Mouse (Mus musculus) hindbrain, embryonic 13.5 days (tissue): ENCODE results near the gene Sall1. TPM values are rescaled to one million over a fixed set of nuclear protein-coding genes. Genes with fewer than 3 reads are reported as not detected.
A peak's percentile ranks its signal among the peaks of the same experiment; 100 is the strongest.

Source experiments
- ATAC-seq: fragments of 200-750 bp; cut with Nextera tagmentation; 2 replicates; pipeline ENCODE4 v1.8.0; 2017; ENCODE audit warnings: moderate TSS enrichment; ENCODE audit not compliant: low FRiP score
- H3K27ac ChIP-seq: fragments of 300-500 bp; sonication (generic); 2 replicates; pipeline ENCODE4 v1.5.1; 2015; ENCODE audit warnings: inconsistent platforms, mild to moderate bottlenecking, moderate library complexity
- H3K27me3 ChIP-seq: fragments of 300-500 bp; sonication (generic); 2 replicates; pipeline ENCODE4 v1.6.1; 2015; ENCODE audit warnings: mild to moderate bottlenecking, inconsistent platforms
- H3K36me3 ChIP-seq: fragments of 300-500 bp; sonication (generic); 2 replicates; pipeline ENCODE4 v1.6.1; 2015; ENCODE audit warnings: mild to moderate bottlenecking, inconsistent platforms
- H3K4me1 ChIP-seq: fragments of 300-500 bp; sonication (generic); replicated peaks from 2 replicates; pipeline ENCODE4 v1.6.1; 2015; ENCODE audit warnings: inconsistent platforms
- H3K4me2 ChIP-seq: fragments of 300-500 bp; sonication (generic); 2 replicates; pipeline ENCODE4 v1.6.1; 2015; ENCODE audit warnings: inconsistent platforms, mild to moderate bottlenecking, moderate library complexity
- H3K4me3 ChIP-seq: fragments of 300-500 bp; sonication (generic); 2 replicates; pipeline ENCODE4 v1.5.1; 2015; ENCODE audit warnings: mild to moderate bottlenecking, inconsistent platforms
- H3K9ac ChIP-seq: fragments of 300-500 bp; sonication (generic); 2 replicates; pipeline ENCODE4 v1.6.1; 2015; ENCODE audit warnings: mild to moderate bottlenecking, inconsistent platforms
- H3K9me3 ChIP-seq: fragments of 300-500 bp; sonication (generic); 2 replicates; pipeline ENCODE4 v1.6.1; 2016; ENCODE audit warnings: inconsistent platforms
- WGBS: fragments of 180-500 bp; shearing (Covaris S2); methylation state at CpG from one replicate; pipeline ENCODE4 v1.1.7; 2015; 5-methylcytosine and 5-hydroxymethylcytosine counted together
- polyA plus RNA-seq: library from polyadenylated mRNA; unstranded; fragments of >200 nt; fragmentation: Nextera tagmentation; extraction: Ambion mirVana; gene quantifications from 2 replicates; pipeline ENCODE4 v1.2.1, GENCODE M21; 2015

Gene Sall1
- polyA plus RNA-seq, 1 experiment from 2014 or later, result 9.3 TPM

GRCm38 (mm10) chr8:89007114-89007513, 36.8 kb downstream of the Sall1 start:
- Histone ChIP-seq H3K4me3 (peak overlapping the region; percentile 47), H3K4me2 (peak overlapping the region; percentile 93), H3K27ac (no peak overlapping the region), H3K9me3 (no peaks in the 10 kb centered on the region), H3K4me1 (peaks cover 33% of the 10 kb centered on the region), H3K27me3 (peaks cover 48% of the 10 kb centered on the region), H3K9ac (peak overlapping the region; percentile 74), H3K36me3 (no peaks in the 10 kb centered on the region)
- WGBS, result under 1% methylated on average over 8 of the region's 8 CpGs
- peak; percentile 68 for ATAC-seq

- H3K4me1 ChIP-seq, result peaks cover 33% of the 10 kb centered on the region
- no peaks in the 10 kb centered on the region for H3K9me3 ChIP-seq
- peak overlapping the region; percentile 93 for H3K4me2 ChIP-seq
- H3K9ac ChIP-seq, result peak overlapping the region; percentile 74
- H3K4me3 ChIP-seq, result peak overlapping the region; percentile 47
- WGBS, result under 1% methylated on average over 34 of the region's 34 CpGs
- no peak overlapping the region for H3K27ac ChIP-seq
- ATAC-seq, result peak; percentile 61
- no peaks in the 10 kb centered on the region for H3K36me3 ChIP-seq
- H3K27me3 ChIP-seq, result peaks cover 48% of the 10 kb centered on the region
Observed at GRCm38 (mm10) chr8:89006426-89006825, 37.5 kb downstream of the Sall1 start.

GRCm38 (mm10) chr8:89005797-89006196, 38.2 kb downstream of the Sall1 start:
- 20% methylated on average over 11 of the region's 11 CpGs for WGBS
- Histone ChIP-seq H3K27me3 (peaks cover 49% of the 10 kb centered on the region), H3K9me3 (no peaks in the 10 kb centered on the region), H3K36me3 (no peaks in the 10 kb centered on the region), H3K27ac (no peak overlapping the region), H3K9ac (no peak overlapping the region), H3K4me1 (peaks cover 33% of the 10 kb centered on the region), H3K4me3 (peak overlapping the region; percentile 47), H3K4me2 (peak overlapping the region; percentile 93)
- no peak for ATAC-seq

- peaks cover 60% of the 10 kb centered on the region for H3K27me3 ChIP-seq
- no peak overlapping the region for H3K27ac ChIP-seq
- no peak overlapping the region for H3K4me2 ChIP-seq
- no peaks in the 10 kb centered on the region for H3K9me3 ChIP-seq
- no peak overlapping the region for H3K9ac ChIP-seq
- H3K36me3 ChIP-seq, result no peaks in the 10 kb centered on the region
- peaks cover 33% of the 10 kb centered on the region for H3K4me1 ChIP-seq
- 24% methylated on average over 2 of the region's 2 CpGs for WGBS
- no peak for ATAC-seq
- no peak overlapping the region for H3K4me3 ChIP-seq
Observed at GRCm38 (mm10) chr8:89004041-89004440, 39.9 kb downstream of the Sall1 start.

- peaks cover 56% of the 10 kb centered on the region for H3K27me3 ChIP-seq
- H3K4me2 ChIP-seq, result no peak overlapping the region
- no peak overlapping the region for H3K27ac ChIP-seq
- H3K9me3 ChIP-seq, result no peaks in the 10 kb centered on the region
- H3K4me3 ChIP-seq, result no peak overlapping the region
- H3K4me1 ChIP-seq, result peaks cover 30% of the 10 kb centered on the region
- ATAC-seq, result no peak
- WGBS, result 13% methylated on average over 8 of the region's 8 CpGs
- H3K9ac ChIP-seq, result no peak overlapping the region
- H3K36me3 ChIP-seq, result no peaks in the 10 kb centered on the region
Observed at GRCm38 (mm10) chr8:89003336-89003896, 40.5 kb downstream of the Sall1 start.

- Histone ChIP-seq H3K27me3 (peaks cover 49% of the 10 kb centered on the region), H3K27ac (no peak overlapping the region), H3K36me3 (no peaks in the 10 kb centered on the region), H3K4me2 (no peak overlapping the region), H3K4me1 (peaks cover 19% of the 10 kb centered on the region), H3K9me3 (no peaks in the 10 kb centered on the region), H3K4me3 (no peak overlapping the region), H3K9ac (no peak overlapping the region)
- WGBS, result 82% methylated on average over 2 of the region's 2 CpGs
- ATAC-seq, result no peak
Observed at GRCm38 (mm10) chr8:89002128-89002527, 41.8 kb downstream of the Sall1 start.

- 93% methylated on average over 2 of the region's 2 CpGs for WGBS
- Histone ChIP-seq H3K27me3 (peaks cover 46% of the 10 kb centered on the region), H3K4me1 (no peaks in the 10 kb centered on the region), H3K4me3 (no peak overlapping the region), H3K36me3 (no peaks in the 10 kb centered on the region), H3K4me2 (no peak overlapping the region), H3K27ac (no peak overlapping the region), H3K9ac (no peak overlapping the region), H3K9me3 (no peaks in the 10 kb centered on the region)
- no peak for ATAC-seq
Observed at GRCm38 (mm10) chr8:88997276-88997675, 46.7 kb downstream of the Sall1 start.

- H3K9me3 ChIP-seq, result no peaks in the 10 kb centered on the region
- peaks cover 21% of the 10 kb centered on the region; the same call in 1 of the 2 replicates for H3K27me3 ChIP-seq
- H3K4me2 ChIP-seq, result no peak overlapping the region
- no peaks in the 10 kb centered on the region for H3K36me3 ChIP-seq
- 41% methylated on average over 15 of the region's 15 CpGs for WGBS
- no peak overlapping the region for H3K27ac ChIP-seq
- H3K9ac ChIP-seq, result no peak overlapping the region
- no peak overlapping the region for H3K4me3 ChIP-seq
- ATAC-seq, result no peak
- H3K4me1 ChIP-seq, result no peaks in the 10 kb centered on the region
Observed at GRCm38 (mm10) chr8:88991780-88992509, 52.0 kb downstream of the Sall1 start.

GRCm38 (mm10) chr8:88991176-88991575, 52.8 kb downstream of the Sall1 start:
- H3K36me3 ChIP-seq, result no peaks in the 10 kb centered on the region
- WGBS, result 65% methylated on average over 5 of the region's 5 CpGs
- peaks cover 22% of the 10 kb centered on the region; the same call in 1 of the 2 replicates for H3K27me3 ChIP-seq
- H3K27ac ChIP-seq, result no peak overlapping the region
- no peak for ATAC-seq
- H3K4me1 ChIP-seq, result no peaks in the 10 kb centered on the region
- H3K9me3 ChIP-seq, result no peaks in the 10 kb centered on the region
- H3K4me2 ChIP-seq, result no peak overlapping the region
- no peak overlapping the region for H3K9ac ChIP-seq
- no peak overlapping the region for H3K4me3 ChIP-seq

GRCm38 (mm10) chr8:88989002-88989401, 55.0 kb downstream of the Sall1 start:
- no peak overlapping the region for H3K4me3 ChIP-seq
- no peaks in the 10 kb centered on the region for H3K4me1 ChIP-seq
- H3K36me3 ChIP-seq, result no peaks in the 10 kb centered on the region
- H3K9me3 ChIP-seq, result no peaks in the 10 kb centered on the region
- H3K4me2 ChIP-seq, result no peak overlapping the region
- ATAC-seq, result no peak
- H3K27ac ChIP-seq, result no peak overlapping the region
- 76% methylated on average over 3 of the region's 3 CpGs for whole genome bisulfite sequencing
- H3K27me3 ChIP-seq, result peaks cover 26% of the 10 kb centered on the region; the same call in 1 of the 2 replicates
- H3K9ac ChIP-seq, result no peak overlapping the region

GRCm38 (mm10) chr8:88983468-88983867, 60.5 kb downstream of the Sall1 start:
- no peak for ATAC-seq
- no peaks in the 10 kb centered on the region for H3K4me1 ChIP-seq
- H3K9ac ChIP-seq, result no peak overlapping the region
- no peaks in the 10 kb centered on the region for H3K9me3 ChIP-seq
- no peak overlapping the region for H3K4me3 ChIP-seq
- H3K36me3 ChIP-seq, result no peaks in the 10 kb centered on the region
- H3K4me2 ChIP-seq, result no peak overlapping the region
- 0 out of 2 replicates have a peak, but pooled peaks cover 7% of the 10 kb centered on the region for H3K27me3 ChIP-seq
- no peak overlapping the region for H3K27ac ChIP-seq
- WGBS, result 79% methylated on average over 5 of the region's 5 CpGs
